Mouse (Mus musculus) MN1 (cell line): Measurements from ENCODE around the gene Olfr1154.

Source experiments
- DNase-seq: peaks from one replicate; pipeline ENCODE4 v3.0.0-alpha.2; 2016; ENCODE audit warnings: low spot score

The Olfr1154 gene

DNA sequence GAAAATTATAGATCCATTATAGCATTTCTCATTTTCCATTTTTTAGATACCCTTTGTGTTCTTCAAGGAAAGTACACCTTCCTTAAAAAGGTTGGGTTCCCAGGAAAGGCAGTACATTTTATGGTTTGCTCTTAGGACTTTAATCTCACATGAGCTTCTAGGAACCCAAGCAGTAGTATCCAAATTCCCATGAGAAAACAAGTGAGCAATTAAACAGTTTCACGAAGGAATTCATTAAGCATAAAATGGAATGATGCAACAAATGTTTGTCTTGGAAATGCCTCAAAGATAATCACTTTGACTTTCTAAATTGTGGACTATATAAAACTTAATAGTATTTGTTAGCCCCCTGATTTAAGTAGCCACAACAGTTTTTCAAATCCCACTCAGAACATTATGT lies at the start of gene Olfr1154:
Olfr1154 (minus strand) TSS at position 101 of the 400 bp plus-strand sequence.
- DNase-seq: no peak

DNA sequence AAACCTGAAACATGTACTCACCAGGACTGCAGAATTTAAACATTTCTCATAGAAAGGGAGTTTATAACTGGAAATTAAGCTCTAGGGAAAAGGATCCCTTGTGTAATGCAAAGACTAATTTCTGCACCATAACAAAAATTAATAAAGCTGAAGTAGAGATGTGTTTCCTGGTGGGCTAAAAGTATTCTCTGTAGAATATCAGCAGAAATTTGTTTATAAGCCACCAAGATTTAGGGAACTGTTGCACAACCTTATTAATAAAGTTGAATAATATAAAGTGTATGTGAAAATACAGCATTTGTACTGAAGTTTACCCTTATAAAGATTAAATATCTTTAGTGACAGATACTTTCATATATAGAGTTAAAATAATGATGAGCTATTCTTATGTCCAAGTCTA lies 48.0 kb upstream of the Olfr1154 start, which contains the start of gene Olfr1156:
Olfr1156 (minus strand) TSS at position 101 of the 400 bp plus-strand sequence.
- no peak for DNase-seq

GRCm38 (mm10) chr2:87945037-87945436 lies 40.1 kb upstream of the Olfr1154 start, which contains the start of gene Olfr1155:
Gene Olfr1155, minus strand, starts transcription at chr2:87945137.
- no peak for DNase-seq

- no peak for DNase-seq
Measured at GRCm38 (mm10) chr2:87894662-87895061, 10.3 kb downstream of the Olfr1154 start, which contains the start of gene Olfr1153. Gene Olfr1153, plus strand, starts transcription at chr2:87894962.

DNA sequence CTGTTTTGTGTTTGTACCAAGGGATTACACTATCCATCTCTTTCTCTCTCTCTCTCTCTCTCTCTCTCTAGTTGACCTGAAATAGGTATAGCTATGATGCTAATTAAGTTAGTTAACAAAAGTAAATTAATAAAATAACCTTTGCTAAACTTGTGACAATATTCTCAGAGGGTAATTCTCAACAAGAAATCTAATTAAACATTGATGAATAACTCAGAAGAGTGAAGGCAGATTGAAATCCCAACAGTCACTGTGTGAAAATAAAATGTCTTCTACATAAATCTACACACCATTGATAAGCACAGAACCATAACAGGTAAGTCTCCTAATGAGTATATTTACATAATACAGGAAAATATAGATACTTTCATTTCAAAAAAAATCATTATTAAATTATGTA lies 38.8 kb downstream of the Olfr1154 start, which contains the start of gene Olfr1152:
Olfr1152 (plus strand) TSS at position 301 of the 400 bp plus-strand sequence.
- no peak for DNase-seq

DNA sequence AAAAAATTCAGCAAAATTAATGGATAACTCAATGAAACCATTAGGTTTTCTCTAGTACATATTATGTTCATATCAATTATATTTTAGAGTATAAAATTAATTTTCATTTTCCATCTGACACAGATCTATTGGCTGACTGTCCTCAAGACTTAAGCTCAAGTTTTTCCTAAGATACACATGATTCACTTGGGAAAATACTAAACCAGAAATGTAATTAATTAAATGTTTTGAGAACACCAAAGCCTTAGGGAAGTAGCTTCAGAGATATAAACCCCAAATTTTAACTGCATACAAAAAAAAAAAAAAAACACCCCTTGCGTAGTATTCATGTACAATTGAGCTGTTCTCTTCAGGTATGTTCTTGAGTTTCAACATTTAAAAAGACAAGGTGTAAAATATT lies 49.4 kb downstream of the Olfr1154 start, which contains the start of gene Olfr1151:
Olfr1151 (plus strand) TSS at position 301 of the 400 bp plus-strand sequence.
- no peak for DNase-seq
